Mouse (Mus musculus) liver, embryonic 14.5 days (tissue): ENCODE data around the gene Slc22a14.

Experiments used
- CTCF ChIP-seq: IDR thresholded peaks from 2 replicates; pipeline ENCODE4 v1.5.1; 2016; ENCODE audit warnings: antibody characterized with exemption, low read depth, control low read depth
- EP300 ChIP-seq: IDR thresholded peaks from 2 replicates; pipeline ENCODE4 v1.6.1; 2016; ENCODE audit warnings: antibody characterized with exemption, low read depth

DNA sequence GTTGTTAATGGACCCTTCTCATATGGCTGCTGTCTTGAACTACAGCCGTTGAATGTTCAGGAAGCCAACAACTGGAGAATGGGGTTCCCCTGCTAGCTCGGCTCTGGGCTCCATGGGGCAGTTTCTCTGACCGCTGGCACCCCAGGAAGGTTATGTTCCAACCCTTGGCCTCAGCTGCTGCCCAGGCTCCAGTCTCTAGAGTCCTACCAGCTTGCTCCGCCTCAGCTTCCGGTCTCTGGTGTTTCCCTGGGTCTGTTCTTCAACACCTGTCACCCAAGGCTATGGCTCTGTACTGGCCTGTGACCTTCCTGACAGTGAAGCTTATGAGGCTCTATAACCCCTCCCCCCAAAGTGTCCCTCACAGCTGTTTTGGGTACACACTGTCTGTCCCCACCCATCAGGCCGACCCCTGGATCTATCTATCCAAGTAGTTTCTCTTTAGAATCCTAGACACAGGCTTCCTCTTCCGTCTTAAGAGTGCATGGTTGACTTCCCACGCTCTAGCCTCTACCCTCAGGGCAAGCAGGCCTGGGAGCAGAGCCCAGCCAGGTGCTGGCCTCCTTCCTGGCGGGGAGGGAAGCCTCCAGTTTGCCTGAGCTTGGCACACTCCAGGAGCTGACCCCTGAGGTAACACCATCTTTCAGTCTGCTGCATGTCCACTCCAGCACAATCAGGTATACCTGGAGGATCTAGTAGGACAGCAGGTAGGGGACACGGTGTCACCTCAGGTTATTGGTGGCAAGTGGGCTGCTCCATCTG lies 14.2 kb downstream of the Slc22a14 start:
- no peak for TF ChIP-seq CTCF
- TF ChIP-seq EP300: no peak
